Mouse (Mus musculus): ENCODE measurements around the gene Pcbp1.

DNA sequence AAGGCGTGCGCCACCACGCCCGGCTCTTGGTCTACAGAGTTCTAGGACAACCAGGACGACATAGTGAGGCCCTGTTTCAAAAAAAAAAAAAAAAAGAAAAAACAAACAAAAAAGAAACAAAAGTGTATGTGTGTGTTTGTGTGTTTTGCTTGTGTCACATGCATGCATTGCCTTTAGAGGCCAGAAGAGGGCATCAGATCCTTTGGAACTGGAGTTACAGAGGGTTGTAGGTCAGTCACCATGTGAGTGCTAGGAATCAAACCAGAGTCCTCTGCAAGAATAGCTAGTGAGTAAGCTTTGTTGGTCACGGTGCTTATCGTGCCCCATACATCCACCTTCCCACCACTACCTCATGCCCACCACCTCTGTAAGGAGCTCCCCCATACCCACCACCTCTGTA, 31.4 kb downstream of the Pcbp1 start:
- peak; percentile 25; the same call in 1 of the 2 replicates for TF ChIP-seq CTCF (conservative IDR thresholded peaks at IDR 0.05; ENCODE audit: insufficient read depth, insufficient read length, low read depth, low read length)
- no peak for TF ChIP-seq POLR2A (IDR thresholded peaks at IDR 0.05; ENCODE audit: low read depth, low read length)
